Mouse (Mus musculus) embryonic fibroblast, embryonic 13.5 days (primary cell): ENCODE measurements around the gene Vps54. TPM values are rescaled to one million over a fixed set of nuclear protein-coding genes. Genes with fewer than 3 reads are reported as not detected.
"Not testable (repeated sequence)": the region's sequence is repeated elsewhere in the genome, so short reads cannot be mapped to it uniquely, and the experiment has no call there.

Experiments used
- H3K27ac ChIP-seq: 2 replicates; pipeline ENCODE4 v1.5.1; 2012; ENCODE audit warnings: low read length, control low read depth, inconsistent platforms; ENCODE audit not compliant: insufficient read depth
- H3K4me1 ChIP-seq: 2 replicates; pipeline ENCODE4 v1.6.1; 2011; ENCODE audit warnings: low read length; ENCODE audit not compliant: control insufficient read depth, insufficient read depth
- H3K4me3 ChIP-seq: 2 replicates; pipeline ENCODE4 v1.5.1; 2011; ENCODE audit warnings: mild to moderate bottlenecking, control low read depth, low read length; ENCODE audit not compliant: insufficient read depth
- CTCF ChIP-seq: IDR thresholded peaks from 2 replicates; pipeline ENCODE4 v1.5.1; 2011; ENCODE audit warnings: mild to moderate bottlenecking, control low read depth, low read length, moderate library complexity, borderline replicate concordance; ENCODE audit not compliant: insufficient read depth
- POLR2A ChIP-seq: IDR thresholded peaks from 2 replicates; pipeline ENCODE4 v1.6.1; 2011; ENCODE audit warnings: low read depth, mild to moderate bottlenecking, control low read depth, low read length, moderate library complexity
- polyA plus RNA-seq: library from polyadenylated mRNA; stranded (reverse); fragments of >200 nt; gene quantifications from 2 replicates; pipeline ENCODE4 v1.2.4, GENCODE M21; 2011; ENCODE audit warnings: low read depth; ENCODE audit not compliant: missing spikeins, insufficient read length

The Vps54 gene
- 25.6 and 30.7 TPM in 2 replicates for polyA plus RNA-seq

DNA sequence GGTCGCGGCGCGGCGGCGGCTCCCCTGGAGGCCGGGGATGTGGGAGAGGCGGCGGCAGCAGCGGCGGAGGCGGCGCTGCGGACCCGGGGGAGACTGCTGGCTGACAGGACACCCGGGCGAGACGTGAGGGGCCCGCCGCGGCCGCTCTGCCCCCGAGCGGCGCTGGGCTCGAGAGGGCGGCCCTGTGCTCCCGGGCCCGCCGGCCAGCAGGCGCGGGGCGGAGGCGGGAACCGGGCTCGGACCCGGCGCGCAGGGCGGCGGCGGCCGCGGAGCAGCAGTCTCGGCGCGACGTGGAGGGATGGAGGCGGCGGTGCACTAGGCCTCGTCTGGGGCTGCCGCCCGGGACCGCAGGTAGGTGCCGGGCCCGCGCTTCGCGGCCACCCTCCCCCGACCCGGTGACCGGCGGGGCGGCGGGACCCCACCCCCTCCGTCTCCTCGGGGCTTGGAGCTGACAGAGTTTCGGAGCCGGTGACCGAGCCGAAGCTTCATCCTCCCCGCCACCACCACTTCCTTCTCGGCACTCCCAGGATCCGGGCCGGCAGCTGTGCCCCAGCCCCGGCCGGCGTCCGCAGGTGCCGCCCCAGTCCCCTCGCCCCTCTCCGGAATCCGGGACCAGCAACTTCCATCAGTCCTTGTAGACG lies at the start of gene Vps54:
Vps54 (plus strand) TSS at position 261 of the 641 bp plus-strand sequence.
- Histone ChIP-seq H3K27ac (peak within 1 kb of the TSS; percentile 83), H3K4me1 (peaks cover 3% of the 10 kb centered on the region; the same call in 1 of the 2 replicates), H3K4me3 (peak within 1 kb of the TSS; percentile 86)
- TF ChIP-seq POLR2A (no peak), CTCF (no peak)

GRCm38 (mm10) chr11:21191821-21192220 lies 47.3 kb upstream of the Vps54 start:
- H3K27ac ChIP-seq = not testable (repeated sequence)

DNA sequence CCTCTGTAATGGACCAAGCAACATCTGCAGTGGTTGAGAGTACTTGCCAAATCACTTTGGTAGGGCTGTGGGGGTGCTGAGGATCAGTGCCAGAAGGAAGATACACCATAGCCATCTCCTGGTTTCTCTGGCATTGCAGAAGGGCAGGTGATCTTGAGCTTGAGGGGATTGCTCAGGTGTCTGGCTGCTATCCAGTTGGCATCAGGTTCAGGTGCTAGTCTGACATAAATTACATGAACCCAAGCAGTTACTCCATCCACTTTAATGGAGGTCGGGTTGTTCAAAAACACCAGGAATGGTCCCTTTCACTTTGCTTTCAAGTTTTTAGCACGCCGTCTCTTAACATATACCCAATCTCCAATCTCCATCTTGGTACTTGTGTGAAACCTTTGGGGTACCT lies 44.2 kb upstream of the Vps54 start:
- H3K4me1 ChIP-seq = no peaks in the 10 kb centered on the region
- no peak overlapping the region for H3K27ac ChIP-seq
- TF ChIP-seq POLR2A (no peak), CTCF (no peak)
- H3K4me3 ChIP-seq = no peak overlapping the region

More at GRCm38 (mm10) chr11:21191821-21192220, 47.3 kb upstream of the Vps54 start:
- not testable (repeated sequence) for H3K4me1 ChIP-seq, H3K4me3 ChIP-seq

DNA sequence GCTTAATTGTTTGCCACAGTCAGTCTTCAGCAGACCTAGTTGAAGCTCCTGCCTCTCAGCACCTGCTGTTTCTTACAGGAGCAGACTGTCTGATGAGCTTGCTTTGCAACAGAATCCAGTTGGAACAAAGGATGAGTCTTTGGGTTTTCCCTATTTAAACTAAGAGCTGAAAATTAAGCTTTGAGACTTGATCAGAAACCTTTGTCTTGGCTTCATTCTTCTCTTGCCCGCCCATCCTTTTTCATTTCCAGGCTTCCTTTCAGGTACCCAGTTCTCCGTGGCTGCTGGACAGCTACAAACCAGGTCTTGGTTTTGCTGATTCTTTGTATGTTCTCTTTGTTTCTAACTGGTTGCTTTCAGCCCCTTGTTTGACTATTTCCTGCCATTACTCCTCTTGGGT lies 30.0 kb upstream of the Vps54 start:
- Histone ChIP-seq H3K4me1 (no peaks in the 10 kb centered on the region), H3K27ac (no peak overlapping the region), H3K4me3 (no peak overlapping the region)
- TF ChIP-seq POLR2A = no peak
- TF ChIP-seq CTCF = no peak

DNA sequence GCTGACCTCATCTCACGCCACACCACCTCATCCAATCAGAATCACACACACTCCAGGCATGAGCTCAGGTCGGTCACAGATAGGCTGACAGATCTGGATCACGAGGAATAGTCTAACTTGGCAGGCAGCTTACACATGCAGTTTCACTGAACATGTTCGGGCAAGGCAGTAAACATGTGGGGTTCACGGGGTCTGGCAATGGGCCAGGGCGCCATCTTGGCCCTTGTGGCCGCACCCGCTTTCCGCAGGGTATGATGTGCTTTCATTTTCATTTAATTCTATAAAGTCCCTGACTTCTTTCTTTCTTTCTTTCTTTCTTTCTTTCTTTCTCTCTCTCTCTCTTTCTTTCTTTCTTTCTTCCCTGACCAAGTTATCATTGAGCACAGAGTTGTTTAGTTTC lies 29.4 kb upstream of the Vps54 start:
- not testable (repeated sequence) for H3K4me1 ChIP-seq, H3K4me3 ChIP-seq, H3K27ac ChIP-seq

- H3K4me1 ChIP-seq = no peaks in the 10 kb centered on the region
- H3K27ac ChIP-seq = no peak overlapping the region
- H3K4me3 ChIP-seq = no peak overlapping the region
- TF ChIP-seq CTCF = no peak
- TF ChIP-seq POLR2A = no peak
These were observed 21.7 kb upstream of the Vps54 start for GRCm38 (mm10) chr11:21217419-21217818.

GRCm38 (mm10) chr11:21219281-21219680 lies 19.8 kb upstream of the Vps54 start:
- no peak overlapping the region for H3K4me3 ChIP-seq
- TF ChIP-seq POLR2A (no peak), CTCF (no peak)
- H3K27ac ChIP-seq = no peak overlapping the region
- no peaks in the 10 kb centered on the region; the same call in 1 of the 2 replicates for H3K4me1 ChIP-seq

- no peak for TF ChIP-seq POLR2A
- no peak for TF ChIP-seq CTCF
- H3K27ac ChIP-seq = no peak overlapping the region
- no peak overlapping the region for H3K4me3 ChIP-seq
- H3K4me1 ChIP-seq = no peaks in the 10 kb centered on the region; the same call in 1 of the 2 replicates
These were observed 19.1 kb upstream of the Vps54 start for GRCm38 (mm10) chr11:21219851-21220587.

GRCm38 (mm10) chr11:21220754-21221153 lies 18.3 kb upstream of the Vps54 start:
- TF ChIP-seq CTCF (no peak), POLR2A (no peak)
- no peaks in the 10 kb centered on the region; the same call in 1 of the 2 replicates for H3K4me1 ChIP-seq
- H3K27ac ChIP-seq = no peak overlapping the region
- no peak overlapping the region for H3K4me3 ChIP-seq

DNA sequence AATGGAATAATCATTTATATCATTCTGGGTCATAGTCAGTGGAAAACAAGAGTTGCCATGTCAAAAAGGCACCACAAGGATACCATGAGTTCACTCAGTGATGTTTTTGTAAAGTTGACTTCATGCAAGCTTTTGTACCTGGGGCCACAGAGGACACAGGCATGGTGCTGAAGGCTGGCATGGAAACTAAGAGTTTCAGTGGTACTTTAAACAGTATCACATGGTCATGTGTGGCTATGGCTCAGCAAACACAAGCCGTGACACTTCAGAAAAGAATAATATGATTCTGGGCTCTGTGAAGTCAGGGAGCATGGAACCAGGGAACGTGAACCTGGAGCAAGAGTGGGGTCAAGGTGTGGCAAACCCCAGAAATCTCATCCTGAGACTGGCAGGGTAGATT lies 17.7 kb upstream of the Vps54 start:
- no peak overlapping the region for H3K4me3 ChIP-seq
- no peaks in the 10 kb centered on the region; the same call in 1 of the 2 replicates for H3K4me1 ChIP-seq
- H3K27ac ChIP-seq = no peak overlapping the region
- no peak for TF ChIP-seq CTCF
- no peak for TF ChIP-seq POLR2A
